Mouse (Mus musculus) granulocyte monocyte progenitor cell, adult 5-6 weeks (primary cell): Measurements from ENCODE around the gene Rrp36. TPM values are rescaled to one million over a fixed set of nuclear protein-coding genes. Genes with fewer than 3 reads are reported as not detected.

Source experiments
- ATAC-seq: replicated peaks from 2 replicates; pipeline ENCODE4 v1.8.0; 2016; ENCODE audit warnings: mild to moderate bottlenecking, moderate TSS enrichment, inconsistent platforms; ENCODE audit not compliant: poor library complexity, severe bottlenecking
- total RNA-seq, 2 experiments: library from RNA; stranded (forward) in 1 of 2; stranded (reverse) in 1 of 2; fragments of 200-712, 200-1000 nt in 1 of 2; fragments of >200 nt in 1 of 2; fragmentation: Nextera tagmentation in 1 of 2; gene quantifications; 2 replicates each; pipeline ENCODE4 v1.2.3; 2014 to 2017

Rrp36 gene
- total RNA-seq, 2 experiments from 2014 or later = 15.7 to 66.9 TPM

GRCm38 (mm10) chr17:46650232-46651031 lies 23.7 kb downstream of the Rrp36 start, which contains the start of gene Cul7:
Cul7 (plus strand) TSS chr17:46650337.
- peak; percentile 78 for ATAC-seq

- no peak for ATAC-seq
Observed at GRCm38 (mm10) chr17:46649811-46650210, 24.3 kb downstream of the Rrp36 start.

- ATAC-seq = no peak
Observed at GRCm38 (mm10) chr17:46648436-46648835, 25.7 kb downstream of the Rrp36 start.

GRCm38 (mm10) chr17:46647279-46647678 lies 26.9 kb downstream of the Rrp36 start:
- ATAC-seq = no peak

- peak; percentile 12 for ATAC-seq
Observed at GRCm38 (mm10) chr17:46646322-46646662, 27.9 kb downstream of the Rrp36 start.

- peak; percentile 76 for ATAC-seq
Observed at GRCm38 (mm10) chr17:46645561-46646321, 28.4 kb downstream of the Rrp36 start, which contains the start of the genes Klc4 and Mrpl2. Klc4 (minus strand) TSS chr17:46646022. Mrpl2 (plus strand) TSS chr17:46646229.

- no peak for ATAC-seq
Observed at GRCm38 (mm10) chr17:46644916-46645475, 29.2 kb downstream of the Rrp36 start.

GRCm38 (mm10) chr17:46644152-46644805 lies 29.9 kb downstream of the Rrp36 start:
- no peak for ATAC-seq

GRCm38 (mm10) chr17:46642060-46642459 lies 32.1 kb downstream of the Rrp36 start:
- no peak for ATAC-seq

GRCm38 (mm10) chr17:46639929-46640328 lies 34.2 kb downstream of the Rrp36 start:
- ATAC-seq = peak; percentile 75

GRCm38 (mm10) chr17:46636831-46637523 lies 37.2 kb downstream of the Rrp36 start:
- ATAC-seq = peak; percentile 49

GRCm38 (mm10) chr17:46629685-46630441 lies 44.3 kb downstream of the Rrp36 start:
- ATAC-seq = peak; percentile 38

- ATAC-seq = peak; percentile 17; the same call in 1 of the 2 replicates
Observed at GRCm38 (mm10) chr17:46628791-46629684, 45.1 kb downstream of the Rrp36 start, which contains the start of gene Ptk7. Ptk7 (minus strand) TSS chr17:46629504.

- ATAC-seq = no peak
Observed at GRCm38 (mm10) chr17:46628471-46628790, 45.7 kb downstream of the Rrp36 start.

- no peak for ATAC-seq
Observed at GRCm38 (mm10) chr17:46627409-46627808, 46.7 kb downstream of the Rrp36 start.

GRCm38 (mm10) chr17:46624598-46624997 lies 49.6 kb downstream of the Rrp36 start:
- peak; percentile 5; the same call in 1 of the 2 replicates for ATAC-seq

- peak; percentile 60 for ATAC-seq
Observed at GRCm38 (mm10) chr17:46623819-46624557, 50.2 kb downstream of the Rrp36 start.
